Mouse (Mus musculus): Measurements from ENCODE around the gene Gabra1. TPM values are rescaled to one million over a fixed set of nuclear protein-coding genes. Genes with fewer than 3 reads are reported as not detected.

The Gabra1 gene
- polyA plus RNA-seq, 1 experiment: not detected

DNA sequence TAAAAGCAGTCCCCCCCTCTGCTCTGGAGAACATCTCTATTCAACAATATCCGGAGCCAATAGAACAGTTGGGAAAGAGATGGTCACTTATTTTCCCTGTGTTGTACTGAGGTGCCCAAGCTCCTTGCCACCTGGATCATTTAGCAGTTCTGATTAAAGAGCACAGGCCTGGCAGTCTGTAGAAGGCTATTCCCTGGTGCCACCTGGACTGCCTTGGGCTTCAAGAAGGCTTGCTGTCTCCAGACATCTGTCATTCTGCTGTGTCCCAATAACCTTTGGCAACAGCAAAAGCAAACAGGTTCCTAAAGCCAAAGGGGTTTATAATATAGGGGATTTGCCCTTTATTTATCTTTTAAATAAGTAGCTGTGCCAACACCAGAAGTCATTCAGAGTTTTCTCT lies 65.8 kb downstream of the Gabra1 start:
- WGBS: 97% methylated on average over 1 of the region's 1 CpGs

DNA sequence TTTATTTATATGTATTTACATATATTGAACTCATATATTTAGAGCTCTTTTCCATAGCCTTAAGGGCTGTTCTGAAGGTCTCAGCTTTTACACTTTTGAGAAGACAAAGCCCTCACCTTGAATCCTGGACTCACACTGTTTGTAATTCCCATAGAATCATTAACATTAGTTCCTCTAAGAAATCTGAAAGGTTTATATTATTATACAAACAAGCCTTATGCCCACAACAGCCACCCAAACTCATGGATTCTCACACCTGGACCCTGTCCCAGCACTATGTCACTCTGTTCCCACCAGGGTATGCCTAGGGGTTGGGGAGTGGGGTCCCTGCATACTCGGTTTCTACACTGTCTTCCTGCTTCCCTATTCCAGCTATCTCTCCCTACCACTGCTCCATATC lies 72.7 kb downstream of the Gabra1 start:
- Histone ChIP-seq H3K27ac (ENCODE audit: control insufficient read depth, insufficient read depth, low read length) (no peak overlapping the region), H3K36me3 (ENCODE audit: control insufficient read depth, insufficient read depth, low read length) (no peaks in the 10 kb centered on the region), H3K4me1 (replicated peaks; ENCODE audit: control insufficient read depth, insufficient read depth, low read length) (no peaks in the 10 kb centered on the region), H3K27me3 (ENCODE audit: control insufficient read depth, insufficient read depth, low read length) (no peaks in the 10 kb centered on the region), H3K4me3 (ENCODE audit: control insufficient read depth, insufficient read depth, low read length) (no peak overlapping the region)
- no peak for TF ChIP-seq POLR2A (IDR thresholded peaks at IDR 0.05; ENCODE audit: control insufficient read depth, extremely low read depth, insufficient read depth, low read length, poor library complexity)
- TF ChIP-seq CTCF (IDR thresholded peaks at IDR 0.05; ENCODE audit: borderline replicate concordance, control insufficient read depth, extremely low read depth, insufficient read depth, low read length, poor library complexity): no peak
- DNase-seq: no peak
- WGBS: 63% methylated on average over 1 of the region's 1 CpGs

More for the DNA sequence above, 65.8 kb downstream of the Gabra1 start:
- Histone ChIP-seq H3K27me3 (ENCODE audit: control insufficient read depth, insufficient read depth, low read length) (no peaks in the 10 kb centered on the region), H3K4me1 (replicated peaks; ENCODE audit: control insufficient read depth, insufficient read depth, low read length) (no peaks in the 10 kb centered on the region), H3K4me3 (ENCODE audit: control insufficient read depth, insufficient read depth, low read length) (no peak overlapping the region), H3K27ac (ENCODE audit: control insufficient read depth, insufficient read depth, low read length) (no peak overlapping the region), H3K36me3 (ENCODE audit: control insufficient read depth, insufficient read depth, low read length) (no peaks in the 10 kb centered on the region)
- DNase-seq: no peak
- TF ChIP-seq POLR2A (IDR thresholded peaks at IDR 0.05; ENCODE audit: control insufficient read depth, extremely low read depth, insufficient read depth, low read length, poor library complexity): no peak
- no peak for TF ChIP-seq CTCF (IDR thresholded peaks at IDR 0.05; ENCODE audit: borderline replicate concordance, control insufficient read depth, extremely low read depth, insufficient read depth, low read length, poor library complexity)

DNA sequence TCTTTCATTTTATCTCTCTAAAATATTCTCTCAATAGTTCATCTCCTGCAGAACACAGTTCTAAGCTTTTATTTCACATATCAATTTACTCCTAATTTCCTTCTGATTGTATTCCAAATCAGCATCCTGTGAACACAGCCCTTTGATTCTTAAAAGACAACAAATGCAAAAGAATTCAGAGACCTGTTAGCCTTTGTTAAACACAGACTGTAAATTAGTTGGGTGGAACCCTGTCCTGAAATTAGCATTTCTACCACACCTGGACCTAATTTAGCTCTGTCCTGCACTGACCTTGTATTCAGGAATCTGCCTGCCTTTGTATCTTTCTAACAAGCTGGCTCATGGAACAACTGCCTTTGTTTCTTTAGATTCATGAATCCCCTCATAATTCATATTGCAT lies 73.1 kb downstream of the Gabra1 start:
- Histone ChIP-seq H3K27me3 (ENCODE audit: control insufficient read depth, insufficient read depth, low read length) (no peaks in the 10 kb centered on the region), H3K4me3 (ENCODE audit: control insufficient read depth, insufficient read depth, low read length) (no peak overlapping the region), H3K36me3 (ENCODE audit: control insufficient read depth, insufficient read depth, low read length) (no peaks in the 10 kb centered on the region), H3K27ac (ENCODE audit: control insufficient read depth, insufficient read depth, low read length) (no peak overlapping the region), H3K4me1 (replicated peaks; ENCODE audit: control insufficient read depth, insufficient read depth, low read length) (no peaks in the 10 kb centered on the region)
- no peak for DNase-seq
- no peak for TF ChIP-seq CTCF (IDR thresholded peaks at IDR 0.05; ENCODE audit: borderline replicate concordance, control insufficient read depth, extremely low read depth, insufficient read depth, low read length, poor library complexity)
- no peak for TF ChIP-seq POLR2A (IDR thresholded peaks at IDR 0.05; ENCODE audit: control insufficient read depth, extremely low read depth, insufficient read depth, low read length, poor library complexity)

DNA sequence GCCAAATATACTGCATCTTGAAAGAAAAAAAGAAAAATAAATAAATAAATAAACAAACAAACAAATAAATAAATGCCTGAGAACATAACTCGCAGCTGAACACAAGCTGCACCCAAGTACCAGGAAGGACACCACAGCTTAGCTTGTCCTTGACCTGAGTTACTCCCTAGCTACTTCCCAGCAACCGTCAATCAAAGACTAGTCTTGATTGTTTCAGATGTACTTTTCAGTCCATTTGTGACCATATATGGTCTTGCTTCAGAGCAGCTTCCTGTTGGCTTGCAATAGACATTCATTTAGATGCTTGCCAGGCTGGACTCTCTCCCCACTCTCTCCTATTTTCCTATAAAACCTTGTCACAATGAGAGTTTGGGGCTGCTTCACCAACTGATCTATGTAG lies 87.2 kb downstream of the Gabra1 start:
- Histone ChIP-seq H3K4me3 (ENCODE audit: control insufficient read depth, insufficient read depth, low read length) (no peak overlapping the region), H3K27me3 (ENCODE audit: control insufficient read depth, insufficient read depth, low read length) (no peaks in the 10 kb centered on the region), H3K36me3 (ENCODE audit: control insufficient read depth, insufficient read depth, low read length) (no peaks in the 10 kb centered on the region), H3K4me1 (replicated peaks; ENCODE audit: control insufficient read depth, insufficient read depth, low read length) (no peaks in the 10 kb centered on the region), H3K27ac (ENCODE audit: control insufficient read depth, insufficient read depth, low read length) (no peak overlapping the region)
- DNase-seq: no peak
- no peak for TF ChIP-seq POLR2A (IDR thresholded peaks at IDR 0.05; ENCODE audit: control insufficient read depth, extremely low read depth, insufficient read depth, low read length, poor library complexity)
- TF ChIP-seq CTCF (IDR thresholded peaks at IDR 0.05; ENCODE audit: borderline replicate concordance, control insufficient read depth, extremely low read depth, insufficient read depth, low read length, poor library complexity): no peak
- WGBS: 76% methylated on average over 2 of the region's 2 CpGs

Other genes with a start within 250 kb of the Gabra1 start
- gene Gabrg2, start 182.1 kb downstream of the Gabra1 start, polyA plus RNA-seq (2012; rRNA removed): not detected in 2 replicates
- not detected in 2 replicates for gene Gabra6, start 138.1 kb upstream of the Gabra1 start, polyA plus RNA-seq (2012; rRNA removed)
- gene Gabrb2, start 236.8 kb upstream of the Gabra1 start, polyA plus RNA-seq (2012; rRNA removed): not detected in 2 replicates

All from thymus, adult 2 months (tissue).